In genomic region chr3:95135023-95135422, GRCm38 (mm10) we compare ENCODE assay signal across 8 mouse cellular contexts. TPM values are rescaled to one million over a fixed set of nuclear protein-coding genes. Genes with fewer than 3 reads are reported as not detected.
DNase-seq lines count a peak whose midpoint lies in the region; ATAC-seq and TF ChIP-seq lines count a peak whose summit lies in the region.

No protein-coding gene starts in this region.

- H3K36me3 ChIP-seq in forebrain, embryonic 15.5 days: peaks cover 17% of the 10 kb centered on the region
- peaks cover 12% of the 10 kb centered on the region for H3K36me3 ChIP-seq in hindbrain, embryonic 15.5 days
- H3K36me3 ChIP-seq in limb, embryonic 14.5 days (ENCODE audit: control insufficient read depth, insufficient read depth, low read length): peaks cover 16% of the 10 kb centered on the region; the same call in 1 of the 2 replicates
- peaks cover 26% of the 10 kb centered on the region for H3K36me3 ChIP-seq in midbrain, embryonic 13.5 days
- no peaks in the 10 kb centered on the region; the same call in 1 of the 2 replicates for H3K36me3 ChIP-seq in testis, adult 2 months (ENCODE audit: control insufficient read depth, insufficient read depth, low read length)

- no peaks in the 10 kb centered on the region for H3K9me3 ChIP-seq in forebrain, embryonic 15.5 days
- H3K9me3 ChIP-seq in hindbrain, embryonic 15.5 days: no peaks in the 10 kb centered on the region
- H3K9me3 ChIP-seq in limb, embryonic 14.5 days (ENCODE audit: control insufficient read depth, low read length): no peaks in the 10 kb centered on the region
- H3K9me3 ChIP-seq in midbrain, embryonic 13.5 days: no peaks in the 10 kb centered on the region

- H3K9ac ChIP-seq in forebrain, embryonic 15.5 days (replicated peaks): 0 out of 2 replicates have a peak overlapping the region, but pooled peaks have one; percentile 6
- peak overlapping the region; percentile 31; the same call in 1 of the 2 replicates for H3K9ac ChIP-seq in hindbrain, embryonic 15.5 days
- H3K9ac ChIP-seq in limb, embryonic 14.5 days (ENCODE audit: low read depth, low read length, severe bottlenecking): no peak overlapping the region
- peak overlapping the region; percentile 52; the same call in 1 of the 2 replicates for H3K9ac ChIP-seq in midbrain, embryonic 13.5 days (replicated peaks)

- peak overlapping the region; percentile 30 for H3K4me3 ChIP-seq in forebrain, embryonic 15.5 days
- H3K4me3 ChIP-seq in hindbrain, embryonic 15.5 days: peak overlapping the region; percentile 37
- H3K4me3 ChIP-seq in limb, embryonic 14.5 days (replicated peaks; ENCODE audit: low read length): peak overlapping the region; percentile 34
- peak overlapping the region; percentile 38 for H3K4me3 ChIP-seq in midbrain, embryonic 13.5 days (replicated peaks)
- peak overlapping the region; percentile 55 for H3K4me3 ChIP-seq in testis, adult 2 months (ENCODE audit: control insufficient read depth, low read depth, low read length)

- no peaks in the 10 kb centered on the region for H3K27me3 ChIP-seq in forebrain, embryonic 15.5 days
- no peaks in the 10 kb centered on the region for H3K27me3 ChIP-seq in hindbrain, embryonic 15.5 days
- H3K27me3 ChIP-seq in limb, embryonic 14.5 days (ENCODE audit: control insufficient read depth, insufficient read depth, low read length): no peaks in the 10 kb centered on the region
- H3K27me3 ChIP-seq in midbrain, embryonic 13.5 days: no peaks in the 10 kb centered on the region
- no peaks in the 10 kb centered on the region for H3K27me3 ChIP-seq in testis, adult 2 months (ENCODE audit: control insufficient read depth, insufficient read depth, low read length)

- H3K27ac ChIP-seq in forebrain, embryonic 15.5 days (replicated peaks): no peak overlapping the region
- H3K27ac ChIP-seq in hindbrain, embryonic 15.5 days (replicated peaks): no peak overlapping the region
- no peak overlapping the region for H3K27ac ChIP-seq in limb, embryonic 14.5 days (replicated peaks; ENCODE audit: low read depth, low read length)
- H3K27ac ChIP-seq in midbrain, embryonic 13.5 days: no peak overlapping the region
- H3K27ac ChIP-seq in testis, adult 2 months (ENCODE audit: control insufficient read depth, insufficient read depth, low read depth, low read length): peak overlapping the region; percentile 53; the same call in 1 of the 2 replicates

- no peak for TF ChIP-seq CTCF in brain, embryonic 14.5 days (IDR thresholded peaks at IDR 0.05; ENCODE audit: borderline replicate concordance, extremely low read depth, insufficient read depth, insufficient read length)
- TF ChIP-seq CTCF in testis, adult 2 months (IDR thresholded peaks at IDR 0.05; ENCODE audit: control insufficient read depth, insufficient read depth, insufficient replicate concordance, low read depth, low read length): no peak

- peak overlapping the region; percentile 45 for H3K4me2 ChIP-seq in forebrain, embryonic 15.5 days (replicated peaks)
- peak overlapping the region; percentile 62 for H3K4me2 ChIP-seq in hindbrain, embryonic 15.5 days
- H3K4me2 ChIP-seq in limb, embryonic 14.5 days (replicated peaks; ENCODE audit: low read depth, low read length, severe bottlenecking): peak overlapping the region; percentile 55
- H3K4me2 ChIP-seq in midbrain, embryonic 13.5 days (replicated peaks): peak overlapping the region; percentile 57

- WGBS in forebrain, embryonic 15.5 days: 39% methylated on average over 6 of the region's 6 CpGs
- WGBS in hindbrain, embryonic 15.5 days: 37% methylated on average over 6 of the region's 6 CpGs
- 25% methylated on average over 6 of the region's 6 CpGs for WGBS in limb, embryonic 14.5 days
- WGBS in midbrain, embryonic 13.5 days: 36% methylated on average over 6 of the region's 6 CpGs

- peaks cover 21% of the 10 kb centered on the region for H3K4me1 ChIP-seq in forebrain, embryonic 15.5 days
- peaks cover 23% of the 10 kb centered on the region for H3K4me1 ChIP-seq in hindbrain, embryonic 15.5 days (replicated peaks)
- peaks cover 11% of the 10 kb centered on the region; the same call in 1 of the 2 replicates for H3K4me1 ChIP-seq in limb, embryonic 14.5 days (ENCODE audit: control insufficient read depth, insufficient read depth, low read length)
- H3K4me1 ChIP-seq in midbrain, embryonic 13.5 days (replicated peaks): peaks cover 23% of the 10 kb centered on the region
- H3K4me1 ChIP-seq in testis, adult 2 months (ENCODE audit: control insufficient read depth, insufficient read depth, low read length): peaks cover 20% of the 10 kb centered on the region

- intact Hi-C loops in left cerebral cortex, postnatal 10 days (cut with DNase I): no loop called here
- intact Hi-C loops in left cerebral cortex, postnatal 36 days (cut with DNase I): no loop called here

- TF ChIP-seq POLR2A in brain, embryonic 14.5 days (IDR thresholded peaks at IDR 0.05; ENCODE audit: borderline replicate concordance, extremely low read depth, insufficient read depth, insufficient read length, poor library complexity, severe bottlenecking): no peak
- no peak for TF ChIP-seq POLR2A in limb, embryonic 14.5 days (IDR thresholded peaks at IDR 0.05; ENCODE audit: borderline replicate concordance, extremely low read depth, insufficient read depth, insufficient read length)
- no peak for TF ChIP-seq POLR2A in testis, adult 2 months (IDR thresholded peaks at IDR 0.05; ENCODE audit: control insufficient read depth, low read depth, low read length)

- peak; percentile 41 to 78 for DNase-seq in left cerebral cortex, postnatal 10 days (ENCODE audit: extremely low spot score in 1 of 2, low spot score in 2 of 2)
- DNase-seq in left cerebral cortex, postnatal 36 days (ENCODE audit: low spot score in 2 of 2): no peak
- DNase-seq in brain, embryonic 14.5 days (ENCODE audit: low read depth): peak; percentile 16
- DNase-seq in limb, embryonic 14.5 days (ENCODE audit: low spot score): no peak

- ATAC-seq in forebrain, embryonic 15.5 days (replicated peaks): no peak
- ATAC-seq in hindbrain, embryonic 15.5 days (ENCODE audit: low FRiP score, low read depth): no peak
- no peak for ATAC-seq in limb, embryonic 14.5 days (ENCODE audit: low FRiP score, low read depth)
- ATAC-seq in midbrain, embryonic 13.5 days: no peak

RNA-seq across cellular contexts. Expression of gene Lysmd1, which starts 1.1 kb away (rescaled TPM):
- total RNA-seq in left cerebral cortex, postnatal 10 days (2021): 10 to 100 TPM; 23.2 to 23.5 TPM
- 10 to 100 TPM; 16.3 to 18.4 TPM for total RNA-seq in left cerebral cortex, postnatal 36 days (2021)
- 23.7 and 27.4 TPM in 2 replicates for polyA plus RNA-seq in brain, embryonic 14.5 days (2012; rRNA removed)
- 39.8 and 42.2 TPM in 2 replicates for polyA plus RNA-seq in forebrain, embryonic 15.5 days (2015; fragmentation: Nextera tagmentation; extraction: Ambion mirVana)
- polyA plus RNA-seq in hindbrain, embryonic 15.5 days (2015; fragmentation: Nextera tagmentation; extraction: Ambion mirVana): 42.7 and 45.0 TPM in 2 replicates
- polyA plus RNA-seq in limb, embryonic 14.5 days (2012; rRNA removed): 11.7 and 11.8 TPM in 2 replicates
- polyA plus RNA-seq in limb, embryonic 14.5 days (2014; fragmentation: Nextera tagmentation; extraction: Ambion mirVana): 13.3 and 15.3 TPM in 2 replicates
- polyA plus RNA-seq in midbrain, embryonic 13.5 days (2015; fragmentation: Nextera tagmentation; extraction: Ambion mirVana): 36.2 and 38.1 TPM in 2 replicates
- 7.5 and 7.9 TPM in 2 replicates for polyA plus RNA-seq in testis, adult 2 months (2012; rRNA removed)

RNA-seq across cellular contexts. Expression of gene Scnm1, which starts 1.2 kb away (rescaled TPM):
- total RNA-seq in left cerebral cortex, postnatal 10 days (2021): 10 to 100 TPM; 30.5 to 36.6 TPM
- total RNA-seq in left cerebral cortex, postnatal 36 days (2021): 10 to 100 TPM; 46.1 to 46.4 TPM
- polyA plus RNA-seq in brain, embryonic 14.5 days (2012; rRNA removed): 101 and 136 TPM in 2 replicates
- 105 and 108 TPM in 2 replicates for polyA plus RNA-seq in forebrain, embryonic 15.5 days (2015; fragmentation: Nextera tagmentation; extraction: Ambion mirVana)
- 84.0 and 88.6 TPM in 2 replicates for polyA plus RNA-seq in hindbrain, embryonic 15.5 days (2015; fragmentation: Nextera tagmentation; extraction: Ambion mirVana)
- 85.0 and 106 TPM in 2 replicates for polyA plus RNA-seq in limb, embryonic 14.5 days (2012; rRNA removed)
- polyA plus RNA-seq in limb, embryonic 14.5 days (2014; fragmentation: Nextera tagmentation; extraction: Ambion mirVana): 65.7 and 73.1 TPM in 2 replicates
- 99.2 and 103 TPM in 2 replicates for polyA plus RNA-seq in midbrain, embryonic 13.5 days (2015; fragmentation: Nextera tagmentation; extraction: Ambion mirVana)
- 41.4 and 43.3 TPM in 2 replicates for polyA plus RNA-seq in testis, adult 2 months (2012; rRNA removed)

RNA-seq across cellular contexts. Expression of gene Tnfaip8l2, which starts 7.1 kb away (rescaled TPM):
- 1 to 10 TPM; 2.7 to 2.8 TPM for total RNA-seq in left cerebral cortex, postnatal 10 days (2021)
- 1 to 10 TPM; 2.5 TPM for total RNA-seq in left cerebral cortex, postnatal 36 days (2021)
- polyA plus RNA-seq in brain, embryonic 14.5 days (2012; rRNA removed): 2.3 and 2.4 TPM in 2 replicates
- polyA plus RNA-seq in forebrain, embryonic 15.5 days (2015; fragmentation: Nextera tagmentation; extraction: Ambion mirVana): 2.5 and 3.6 TPM in 2 replicates
- polyA plus RNA-seq in hindbrain, embryonic 15.5 days (2015; fragmentation: Nextera tagmentation; extraction: Ambion mirVana): 3.9 and 4.2 TPM in 2 replicates
- 4.4 and 4.9 TPM in 2 replicates for polyA plus RNA-seq in limb, embryonic 14.5 days (2012; rRNA removed)
- polyA plus RNA-seq in limb, embryonic 14.5 days (2014; fragmentation: Nextera tagmentation; extraction: Ambion mirVana): 6.1 and 8.0 TPM in 2 replicates
- polyA plus RNA-seq in midbrain, embryonic 13.5 days (2015; fragmentation: Nextera tagmentation; extraction: Ambion mirVana): 2.3 and 2.8 TPM in 2 replicates
- polyA plus RNA-seq in testis, adult 2 months (2012; rRNA removed): 0.81 and 0.82 TPM in 2 replicates

RNA-seq across cellular contexts. Expression of gene Tmod4, which starts 10.7 kb away (rescaled TPM):
- total RNA-seq in left cerebral cortex, postnatal 10 days (2021): under 1 TPM; 0.81 to 0.83 TPM
- under 1 TPM in 1 of 2 experiments, not detected in 1; 0.88 TPM for total RNA-seq in left cerebral cortex, postnatal 36 days (2021)
- 1.5 and 2.1 TPM in 2 replicates for polyA plus RNA-seq in brain, embryonic 14.5 days (2012; rRNA removed)
- polyA plus RNA-seq in forebrain, embryonic 15.5 days (2015; fragmentation: Nextera tagmentation; extraction: Ambion mirVana): 0.74 and 1.1 TPM in 2 replicates
- polyA plus RNA-seq in hindbrain, embryonic 15.5 days (2015; fragmentation: Nextera tagmentation; extraction: Ambion mirVana): 1.7 and 1.8 TPM in 2 replicates
- 3.2 and 5.0 TPM in 2 replicates for polyA plus RNA-seq in limb, embryonic 14.5 days (2012; rRNA removed)
- 2.9 and 3.7 TPM in 2 replicates for polyA plus RNA-seq in limb, embryonic 14.5 days (2014; fragmentation: Nextera tagmentation; extraction: Ambion mirVana)
- 1.0 and 1.8 TPM in 2 replicates for polyA plus RNA-seq in midbrain, embryonic 13.5 days (2015; fragmentation: Nextera tagmentation; extraction: Ambion mirVana)
- 8.6 and 10.4 TPM in 2 replicates for polyA plus RNA-seq in testis, adult 2 months (2012; rRNA removed)

RNA-seq across cellular contexts. Expression of gene Vps72, which starts 24.2 kb away (rescaled TPM):
- total RNA-seq in left cerebral cortex, postnatal 10 days (2021): 10 to 100 TPM; 41.6 to 43.7 TPM
- 10 to 100 TPM; 39.7 to 46.7 TPM for total RNA-seq in left cerebral cortex, postnatal 36 days (2021)
- polyA plus RNA-seq in brain, embryonic 14.5 days (2012; rRNA removed): 159 and 173 TPM in 2 replicates
- polyA plus RNA-seq in forebrain, embryonic 15.5 days (2015; fragmentation: Nextera tagmentation; extraction: Ambion mirVana): 235 and 247 TPM in 2 replicates
- polyA plus RNA-seq in hindbrain, embryonic 15.5 days (2015; fragmentation: Nextera tagmentation; extraction: Ambion mirVana): 167 and 176 TPM in 2 replicates
- polyA plus RNA-seq in limb, embryonic 14.5 days (2012; rRNA removed): 125 and 130 TPM in 2 replicates
- 141 and 163 TPM in 2 replicates for polyA plus RNA-seq in limb, embryonic 14.5 days (2014; fragmentation: Nextera tagmentation; extraction: Ambion mirVana)
- 256 and 262 TPM in 2 replicates for polyA plus RNA-seq in midbrain, embryonic 13.5 days (2015; fragmentation: Nextera tagmentation; extraction: Ambion mirVana)
- polyA plus RNA-seq in testis, adult 2 months (2012; rRNA removed): 31.8 and 32.6 TPM in 2 replicates

Comparison
In these comparisons a context has a peak if more than half of its experiments do, and no peak if none do; other contexts are left out.
1. DNase-seq: peak in left cerebral cortex, postnatal 10 days (2 of 2) and brain, embryonic 14.5 days (single experiment); none in left cerebral cortex, postnatal 36 days (0 of 2) and limb, embryonic 14.5 days (single experiment).
2. Peak in every context shown above with its lines, with median percentiles within 50 percentile points of each other: H3K4me2 ChIP-seq and H3K4me3 ChIP-seq.